Comparison of ENCODE assay signal across 22 mouse cellular contexts in the genomic region with DNA sequence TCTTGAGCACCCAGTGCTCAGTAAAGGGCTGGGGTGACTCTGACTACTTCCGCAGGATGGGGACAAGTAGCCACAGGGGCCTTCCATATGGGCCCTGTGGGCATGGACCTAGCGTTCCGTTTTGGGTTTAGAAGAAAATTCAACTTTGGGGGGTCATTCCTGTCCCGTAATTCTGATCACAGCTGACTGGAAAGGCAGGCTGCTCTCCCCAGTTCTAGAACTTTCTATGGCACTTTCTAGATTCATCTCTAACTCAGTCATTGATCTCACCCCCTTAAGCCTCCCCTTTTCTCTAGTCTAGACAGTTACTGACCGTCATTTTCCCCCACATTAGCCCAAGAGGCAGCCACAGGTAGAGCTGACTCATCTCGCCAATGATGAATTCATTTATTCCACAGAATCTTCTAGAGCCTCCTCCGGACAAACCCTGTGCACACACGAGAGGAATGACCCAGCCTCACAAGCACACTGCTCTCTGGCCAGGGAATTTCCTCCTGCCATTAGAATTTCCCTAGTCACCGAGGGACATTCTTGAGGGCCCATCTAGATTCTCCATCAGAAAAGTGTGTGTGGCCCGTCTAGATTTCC. TPM values are rescaled to one million over a fixed set of nuclear protein-coding genes. Genes with fewer than 3 reads are reported as not detected.
DNase-seq lines count a peak whose midpoint lies in the region; ATAC-seq and TF ChIP-seq lines count a peak whose summit lies in the region.
"Had no signal": no experiment of that assay in that cellular context is flagged by ENCODE, and none has a peak within 500 bp of the region (broad histone marks: within the 10 kb centered on the region; RNA-seq: fewer than 3 reads in every experiment).

No protein-coding gene starts in this region.

- H3K9me3 ChIP-seq in heart, embryonic 11.5 days (replicated peaks; ENCODE audit: control insufficient read depth, low read length) = no peaks in the 10 kb centered on the region
- no peaks in the 10 kb centered on the region for H3K9me3 ChIP-seq in lung, postnatal 0 days (ENCODE audit: low read length)
- no peaks in the 10 kb centered on the region for H3K9me3 ChIP-seq in CH12.LX (replicated peaks; ENCODE audit: low read length)
- H3K9me3 ChIP-seq in liver, embryonic 12.5 days (replicated peaks) = no peaks in the 10 kb centered on the region
- H3K9me3 ChIP-seq: embryonic facial prominence, embryonic 12.5 days; limb, embryonic 15.5 days; midbrain, embryonic 12.5 days had no signal

- no peaks in the 10 kb centered on the region for H3K79me2 ChIP-seq in heart, adult 2 months (replicated peaks; ENCODE audit: control insufficient read depth, insufficient read depth, low read length)
- H3K79me2 ChIP-seq in CH12.LX (replicated peaks; ENCODE audit: control insufficient read depth, extremely low read depth, insufficient read depth, poor library complexity, severe bottlenecking) = peaks cover 53% of the 10 kb centered on the region

- H3K4me3 ChIP-seq in heart, embryonic 11.5 days (ENCODE audit: low read depth, low read length) = no peak overlapping the region
- H3K4me3 ChIP-seq in heart, adult 2 months = no peak overlapping the region
- H3K4me3 ChIP-seq in lung, postnatal 0 days (ENCODE audit: low read depth, low read length) = no peak overlapping the region
- peak overlapping the region; percentile 27 to 72 (median 52) for H3K4me3 ChIP-seq in CH12.LX (replicated peaks in 1 of 3; ENCODE audit: low read depth in 2 of 3, low read length in 2 of 3, poor library complexity in 1 of 3)
- no peak overlapping the region for H3K4me3 ChIP-seq in liver, embryonic 12.5 days
- H3K4me3 ChIP-seq: embryonic facial prominence, embryonic 12.5 days; limb, embryonic 15.5 days; midbrain, embryonic 12.5 days had no signal

- no peak for TF ChIP-seq RAD21 in CH12.LX (IDR thresholded peaks at IDR 0.05; ENCODE audit: low read depth, low read length)

- in situ Hi-C loops in CH12.LX (cut with MboI; ENCODE audit: low pct_ligation_motif_present, low pct_unique_long_range_greater_than_20kb, low sequenced_read_pairs) = no loop called here

- dilution Hi-C loops in CH12.LX (cut with MboI; ENCODE audit: extremely low pct_ligation_motif_present, extremely low pct_unique_long_range_greater_than_20kb, low sequenced_read_pairs) = no loop called here

- no peaks in the 10 kb centered on the region for H3K36me3 ChIP-seq in heart, embryonic 11.5 days (ENCODE audit: control insufficient read depth, insufficient read depth, low read length)
- peaks cover 11% of the 10 kb centered on the region for H3K36me3 ChIP-seq in heart, adult 2 months (ENCODE audit: control insufficient read depth, insufficient read depth, low read length)
- H3K36me3 ChIP-seq in lung, postnatal 0 days (ENCODE audit: insufficient read depth, low read length) = no peaks in the 10 kb centered on the region
- peaks cover 10 to 32% of the 10 kb centered on the region in 2 experiments for H3K36me3 ChIP-seq in CH12.LX (replicated peaks in 1 of 2; ENCODE audit: control insufficient read depth in 1 of 2, insufficient read depth in 1 of 2, low read length in 1 of 2)
- H3K36me3 ChIP-seq in liver, embryonic 12.5 days = peaks cover 9% of the 10 kb centered on the region

- H3K4me1 ChIP-seq in heart, embryonic 11.5 days (ENCODE audit: control insufficient read depth, insufficient read depth, low read length) = peaks cover 30% of the 10 kb centered on the region
- peaks cover 10% of the 10 kb centered on the region for H3K4me1 ChIP-seq in heart, adult 2 months (ENCODE audit: control insufficient read depth, insufficient read depth, low read length)
- peaks cover 10% of the 10 kb centered on the region for H3K4me1 ChIP-seq in lung, postnatal 0 days (ENCODE audit: insufficient read depth, low read depth, low read length)
- H3K4me1 ChIP-seq in CH12.LX (ENCODE audit: control insufficient read depth in 1 of 2, insufficient read depth in 2 of 2) = peaks cover 7 to 80% of the 10 kb centered on the region in 2 experiments
- peaks cover 89% of the 10 kb centered on the region for H3K4me1 ChIP-seq in liver, embryonic 12.5 days

- WGBS in heart, embryonic 11.5 days (ENCODE audit: insufficient replicate concordance) = 74% methylated on average over 10 of the region's 10 CpGs
- 69% methylated on average over 10 of the region's 10 CpGs for WGBS in heart, adult 2 months
- 70% methylated on average over 10 of the region's 10 CpGs for WGBS in lung, postnatal 0 days
- 39% methylated on average over 10 of the region's 10 CpGs for WGBS in liver, embryonic 12.5 days (ENCODE audit: insufficient replicate concordance)

- no peak for DNase-seq in heart, adult 2 months
- no peak for DNase-seq in lung, postnatal 0 days (ENCODE audit: low spot score)
- DNase-seq in lung, postnatal 10 days = no peak
- DNase-seq in CH12.LX (ENCODE audit: extremely low read depth) = peak; percentile 73
- no peak for DNase-seq in gastrocnemius, postnatal 25 days
- no peak for DNase-seq in kidney, postnatal 36 days
- DNase-seq: gastrocnemius, postnatal 10 days; kidney, adult 2 months; kidney, postnatal 10 days; right cerebral cortex, postnatal 25 days had no signal

- no peak overlapping the region for H3K27ac ChIP-seq in heart, embryonic 11.5 days (ENCODE audit: low read depth, low read length)
- H3K27ac ChIP-seq in heart, adult 2 months = no peak overlapping the region; the same call in 1 of the 2 replicates
- H3K27ac ChIP-seq in lung, postnatal 0 days (ENCODE audit: low read length) = peak overlapping the region; percentile 81; the same call in 1 of the 2 replicates
- H3K27ac ChIP-seq in CH12.LX (ENCODE audit: insufficient read depth, low read depth) = peak overlapping the region; percentile 98
- 0 out of 2 replicates have a peak overlapping the region, but pooled peaks have one; percentile 34 for H3K27ac ChIP-seq in liver, embryonic 12.5 days
- H3K27ac ChIP-seq: embryonic facial prominence, embryonic 12.5 days; limb, embryonic 15.5 days; midbrain, embryonic 12.5 days had no signal

- no peak for TF ChIP-seq EP300 in heart, adult 2 months (IDR thresholded peaks at IDR 0.05; ENCODE audit: insufficient read depth, low read depth, low read length)
- TF ChIP-seq EP300 in lung, postnatal 0 days (IDR thresholded peaks at IDR 0.05) = no peak
- TF ChIP-seq EP300 in CH12.LX (IDR thresholded peaks at IDR 0.05; ENCODE audit: low read length) = peak; percentile 71

- no peak for TF ChIP-seq CTCF in heart, adult 2 months (IDR thresholded peaks at IDR 0.05)
- TF ChIP-seq CTCF in lung, postnatal 0 days (IDR thresholded peaks at IDR 0.05) = no peak
- no peak for TF ChIP-seq CTCF in CH12.LX (conservative IDR thresholded peaks at IDR 0.05 in 1 of 2, IDR thresholded peaks at IDR 0.05 in 1 of 2; ENCODE audit: low read depth in 2 of 2, low read length in 2 of 2)

- no peaks in the 10 kb centered on the region for H3K27me3 ChIP-seq in heart, embryonic 11.5 days (ENCODE audit: control insufficient read depth, insufficient read depth, low read length)
- no peaks in the 10 kb centered on the region for H3K27me3 ChIP-seq in heart, adult 2 months (ENCODE audit: control insufficient read depth, insufficient read depth, low read length)
- no peaks in the 10 kb centered on the region for H3K27me3 ChIP-seq in lung, postnatal 0 days (replicated peaks; ENCODE audit: insufficient read depth, low read length)
- no peaks in the 10 kb centered on the region for H3K27me3 ChIP-seq in CH12.LX (replicated peaks)
- H3K27me3 ChIP-seq in liver, embryonic 12.5 days (replicated peaks) = peaks cover 16% of the 10 kb centered on the region
- H3K27me3 ChIP-seq: embryonic facial prominence, embryonic 12.5 days; limb, embryonic 15.5 days had no signal

- intact Hi-C loops in heart, adult 2 months (cut with DNase I) = no loop called here

- no peak for ATAC-seq in heart, embryonic 11.5 days (replicated peaks; ENCODE audit: insufficient number of reproducible peaks, low FRiP score, low TSS enrichment)
- no peak for ATAC-seq in lung, postnatal 0 days
- no peak for ATAC-seq in liver, embryonic 12.5 days
- ATAC-seq: forebrain, embryonic 14.5 days had no signal

- H3K4me2 ChIP-seq in heart, embryonic 11.5 days = no peak overlapping the region
- 0 out of 2 replicates have a peak overlapping the region, but pooled peaks have one; percentile 5 for H3K4me2 ChIP-seq in lung, postnatal 0 days (replicated peaks; ENCODE audit: low read depth, low read length)
- H3K4me2 ChIP-seq in CH12.LX (ENCODE audit: insufficient read depth, low read depth, poor library complexity, severe bottlenecking) = peak overlapping the region; percentile 87
- H3K4me2 ChIP-seq in liver, embryonic 12.5 days = peak overlapping the region; percentile 20
- H3K4me2 ChIP-seq: embryonic facial prominence, embryonic 12.5 days; limb, embryonic 15.5 days; midbrain, embryonic 12.5 days had no signal

- H3K9ac ChIP-seq in heart, embryonic 11.5 days (ENCODE audit: low read depth, low read length) = peak overlapping the region; percentile 7; the same call in 1 of the 2 replicates
- no peak overlapping the region for H3K9ac ChIP-seq in heart, adult 2 months (ENCODE audit: low read depth, low read length)
- no peak overlapping the region for H3K9ac ChIP-seq in lung, postnatal 0 days (replicated peaks; ENCODE audit: low read depth)
- H3K9ac ChIP-seq in CH12.LX (ENCODE audit: insufficient read depth, low read depth) = peak overlapping the region; percentile 72
- no peak overlapping the region for H3K9ac ChIP-seq in liver, embryonic 12.5 days
- H3K9ac ChIP-seq: embryonic facial prominence, embryonic 12.5 days; limb, embryonic 15.5 days; midbrain, embryonic 12.5 days had no signal

- TF ChIP-seq POLR2A in heart, adult 2 months (IDR thresholded peaks at IDR 0.05; ENCODE audit: insufficient read depth, low read depth, low read length) = no peak
- TF ChIP-seq POLR2A in CH12.LX (IDR thresholded peaks at IDR 0.05; ENCODE audit: low read depth, low read length) = peak; percentile 61

RNA-seq across cellular contexts. Expression of a gene that starts 3.2 kb away (rescaled TPM):
- 1.4 and 1.7 TPM in 2 replicates for polyA plus RNA-seq in heart, embryonic 11.5 days (2014; fragmentation: Nextera tagmentation; extraction: Ambion mirVana)
- total RNA-seq in heart, adult 2 months (2021) = under 1 TPM; 0.64 to 0.70 TPM
- polyA plus RNA-seq in heart, adult 2 months (2012; rRNA removed) = 1.6 and 2.3 TPM in 2 replicates
- polyA plus RNA-seq in lung, postnatal 0 days (2015; fragmentation: Nextera tagmentation; extraction: Ambion mirVana) = 12.4 and 16.8 TPM in 2 replicates
- total RNA-seq in CH12.LX (2012; rRNA removed) = 46.5 and 56.9 TPM in 2 replicates
- 32.6 and 33.6 TPM in 2 replicates for total RNA-seq in CH12.LX (2014; rRNA removed)
- polyA plus RNA-seq in CH12.LX (2012; ENCODE audit: insufficient read length, low read depth) = 38.2 and 45.4 TPM in 2 replicates
- 3.9 and 4.8 TPM in 2 replicates for polyA plus RNA-seq in liver, embryonic 12.5 days (2016; fragmentation: Nextera tagmentation; extraction: Ambion mirVana)
- under 1 TPM; 0.23 to 0.38 TPM for total RNA-seq in gastrocnemius, postnatal 25 days (2021)

RNA-seq across cellular contexts. Expression of a gene that starts 12.7 kb away (rescaled TPM):
- polyA plus RNA-seq in heart, embryonic 11.5 days (2014; fragmentation: Nextera tagmentation; extraction: Ambion mirVana) = 6.4 and 8.0 TPM in 2 replicates
- 10 to 100 TPM; 12.9 to 19.4 TPM for total RNA-seq in heart, adult 2 months (2021)
- 6.4 and 7.4 TPM in 2 replicates for polyA plus RNA-seq in heart, adult 2 months (2012; rRNA removed)
- 6.2 and 7.2 TPM in 2 replicates for polyA plus RNA-seq in lung, postnatal 0 days (2015; fragmentation: Nextera tagmentation; extraction: Ambion mirVana)
- total RNA-seq in CH12.LX (2012; rRNA removed) (2.3 and 2.6 TPM in 2 replicates), CH12.LX (2014; rRNA removed) (0.50 and 0.70 TPM in 2 replicates)
- 8.0 and 9.1 TPM in 2 replicates for polyA plus RNA-seq in CH12.LX (2012; ENCODE audit: insufficient read length, low read depth)
- 6.0 and 6.1 TPM in 2 replicates for polyA plus RNA-seq in liver, embryonic 12.5 days (2016; fragmentation: Nextera tagmentation; extraction: Ambion mirVana)
- total RNA-seq in gastrocnemius, postnatal 25 days (2021) = 1 to 10 TPM; 8.1 to 9.6 TPM

RNA-seq across cellular contexts. Expression of a gene that starts 39.9 kb away (rescaled TPM):
- 59.5 and 66.7 TPM in 2 replicates for polyA plus RNA-seq in heart, embryonic 11.5 days (2014; fragmentation: Nextera tagmentation; extraction: Ambion mirVana)
- total RNA-seq in heart, adult 2 months (2021) = 10 to 100 TPM; 13.3 to 14.8 TPM
- 16.4 and 20.4 TPM in 2 replicates for polyA plus RNA-seq in heart, adult 2 months (2012; rRNA removed)
- polyA plus RNA-seq in lung, postnatal 0 days (2015; fragmentation: Nextera tagmentation; extraction: Ambion mirVana) = 61.3 and 62.0 TPM in 2 replicates
- 35.5 and 37.9 TPM in 2 replicates for total RNA-seq in CH12.LX (2012; rRNA removed)
- 28.6 and 30.8 TPM in 2 replicates for total RNA-seq in CH12.LX (2014; rRNA removed)
- polyA plus RNA-seq in CH12.LX (2012; ENCODE audit: insufficient read length, low read depth) = 38.0 and 46.2 TPM in 2 replicates
- polyA plus RNA-seq in liver, embryonic 12.5 days (2016; fragmentation: Nextera tagmentation; extraction: Ambion mirVana) = 77.4 and 77.8 TPM in 2 replicates
- 10 to 100 TPM; 14.2 to 15.2 TPM for total RNA-seq in gastrocnemius, postnatal 25 days (2021)

RNA-seq across cellular contexts. Expression of a gene that starts 53.3 kb away (rescaled TPM):
- polyA plus RNA-seq in heart, embryonic 11.5 days (2014; fragmentation: Nextera tagmentation; extraction: Ambion mirVana) = not detected in 2 replicates
- total RNA-seq in heart, adult 2 months (2021) = not detected
- 0.61 and 0.97 TPM in 2 replicates for polyA plus RNA-seq in heart, adult 2 months (2012; rRNA removed)
- 0.19 TPM in 1 of 2 replicates, not detected in the other for polyA plus RNA-seq in lung, postnatal 0 days (2015; fragmentation: Nextera tagmentation; extraction: Ambion mirVana)
- total RNA-seq in CH12.LX (2012; rRNA removed) (not detected in 2 replicates), CH12.LX (2014; rRNA removed) (0.20 TPM in 1 of 2 replicates, not detected in the other)
- not detected in 2 replicates for polyA plus RNA-seq in CH12.LX (2012; ENCODE audit: insufficient read length, low read depth)
- 5.9 and 6.1 TPM in 2 replicates for polyA plus RNA-seq in liver, embryonic 12.5 days (2016; fragmentation: Nextera tagmentation; extraction: Ambion mirVana)
- not detected for total RNA-seq in gastrocnemius, postnatal 25 days (2021)
- total RNA-seq: hematopoietic stem cell, adult 5-6 weeks; layer of hippocampus, adult 8-10 months; left cerebral cortex, postnatal 36 days had no signal
- polyA plus RNA-seq: cortical plate, adult 2 months; embryonic facial prominence, embryonic 12.5 days; forebrain, embryonic 14.5 days; heart, embryonic 14.5 days; limb, embryonic 15.5 days; midbrain, embryonic 12.5 days; neural tube, embryonic 14.5 days had no signal

Comparison
In these comparisons a context has a peak if more than half of its experiments do, and no peak if none do; other contexts are left out.
1. H3K9ac ChIP-seq: peak in heart, embryonic 11.5 days (single experiment) and CH12.LX (single experiment); none in heart, adult 2 months (single experiment), lung, postnatal 0 days (single experiment) and liver, embryonic 12.5 days (single experiment).
2. H3K27ac ChIP-seq: peak in lung, postnatal 0 days (single experiment), CH12.LX (single experiment) and liver, embryonic 12.5 days (single experiment); none in heart, embryonic 11.5 days (single experiment) and heart, adult 2 months (single experiment).
3. H3K4me3 ChIP-seq: peak in CH12.LX (3 of 3); none in heart, embryonic 11.5 days (single experiment), heart, adult 2 months (single experiment), lung, postnatal 0 days (single experiment) and liver, embryonic 12.5 days (single experiment).